Mouse (Mus musculus): ENCODE results near the gene Mme. TPM values are rescaled to one million over a fixed set of nuclear protein-coding genes. Genes with fewer than 3 reads are reported as not detected.

Gene Mme
- not detected in 2 replicates for polyA plus RNA-seq (2012)

- TF ChIP-seq GATA1 (IDR thresholded peaks at IDR 0.05; ENCODE audit: low read length), result no peak
These were observed at the start of gene Mme for GRCm38 (mm10) chr3:63241099-63241587. Gene Mme (plus strand): TSS chr3:63241537.

GRCm38 (mm10) chr3:63196565-63196964 lies 44.8 kb upstream of the Mme start:
- TF ChIP-seq GATA1 (IDR thresholded peaks at IDR 0.05; ENCODE audit: low read length), result no peak

GRCm38 (mm10) chr3:63198026-63198425 lies 43.3 kb upstream of the Mme start:
- no peak for TF ChIP-seq GATA1 (IDR thresholded peaks at IDR 0.05; ENCODE audit: low read length)

- no peak for TF ChIP-seq GATA1 (IDR thresholded peaks at IDR 0.05; ENCODE audit: low read length)
These were observed 19.3 kb upstream of the Mme start for GRCm38 (mm10) chr3:63221867-63222591.

- no peak for TF ChIP-seq GATA1 (IDR thresholded peaks at IDR 0.05; ENCODE audit: low read length)
These were observed 17.7 kb upstream of the Mme start for GRCm38 (mm10) chr3:63223676-63224075.

GRCm38 (mm10) chr3:63235957-63236356 lies 5.4 kb upstream of the Mme start:
- no peak for TF ChIP-seq GATA1 (IDR thresholded peaks at IDR 0.05; ENCODE audit: low read length)

GRCm38 (mm10) chr3:63243721-63244120 lies 2.4 kb downstream of the Mme start:
- no peak for TF ChIP-seq GATA1 (IDR thresholded peaks at IDR 0.05; ENCODE audit: low read length)

- no peak for TF ChIP-seq GATA1 (IDR thresholded peaks at IDR 0.05; ENCODE audit: low read length)
These were observed 30.8 kb downstream of the Mme start for GRCm38 (mm10) chr3:63272091-63272490.

- TF ChIP-seq GATA1 (IDR thresholded peaks at IDR 0.05; ENCODE audit: low read length), result no peak
These were observed 53.0 kb downstream of the Mme start for GRCm38 (mm10) chr3:63294316-63294715.

- no peak for TF ChIP-seq GATA1 (IDR thresholded peaks at IDR 0.05; ENCODE audit: low read length)
These were observed 53.5 kb downstream of the Mme start for GRCm38 (mm10) chr3:63294791-63295190.

GRCm38 (mm10) chr3:63295237-63295636 lies 53.9 kb downstream of the Mme start:
- TF ChIP-seq GATA1 (IDR thresholded peaks at IDR 0.05; ENCODE audit: low read length), result no peak

GRCm38 (mm10) chr3:63295657-63296231 lies 54.4 kb downstream of the Mme start:
- TF ChIP-seq GATA1 (IDR thresholded peaks at IDR 0.05; ENCODE audit: low read length), result no peak

GRCm38 (mm10) chr3:63296411-63296810 lies 55.1 kb downstream of the Mme start:
- no peak for TF ChIP-seq GATA1 (IDR thresholded peaks at IDR 0.05; ENCODE audit: low read length)

- no peak for TF ChIP-seq GATA1 (IDR thresholded peaks at IDR 0.05; ENCODE audit: low read length)
These were observed 56.5 kb downstream of the Mme start for GRCm38 (mm10) chr3:63297787-63298186.

GRCm38 (mm10) chr3:63315211-63315760 lies 73.9 kb downstream of the Mme start:
- no peak for TF ChIP-seq GATA1 (IDR thresholded peaks at IDR 0.05; ENCODE audit: low read length)

GRCm38 (mm10) chr3:63317496-63317895 lies 76.2 kb downstream of the Mme start:
- no peak for TF ChIP-seq GATA1 (IDR thresholded peaks at IDR 0.05; ENCODE audit: low read length)

- no peak for TF ChIP-seq GATA1 (IDR thresholded peaks at IDR 0.05; ENCODE audit: low read length)
These were observed 84.3 kb downstream of the Mme start for GRCm38 (mm10) chr3:63325615-63326014.

Data from G1E-ER4 (cell line).